Mouse (Mus musculus) naive thymus-derived CD4-positive, alpha-beta T cell, adult 2 months (primary cell): Measurements from ENCODE around the gene Rbm38.

ENCODE experiments used
- DNase-seq: peaks from one replicate; pipeline ENCODE4 v3.0.0-alpha.2; 2011; ENCODE audit warnings: low read depth

Gene Rbm38

GRCm38 (mm10) chr2:173020430-173020829 is at the start of gene Rbm38:
Gene Rbm38 (plus strand): TSS chr2:173020498.
- DNase-seq, result no peak

DNA sequence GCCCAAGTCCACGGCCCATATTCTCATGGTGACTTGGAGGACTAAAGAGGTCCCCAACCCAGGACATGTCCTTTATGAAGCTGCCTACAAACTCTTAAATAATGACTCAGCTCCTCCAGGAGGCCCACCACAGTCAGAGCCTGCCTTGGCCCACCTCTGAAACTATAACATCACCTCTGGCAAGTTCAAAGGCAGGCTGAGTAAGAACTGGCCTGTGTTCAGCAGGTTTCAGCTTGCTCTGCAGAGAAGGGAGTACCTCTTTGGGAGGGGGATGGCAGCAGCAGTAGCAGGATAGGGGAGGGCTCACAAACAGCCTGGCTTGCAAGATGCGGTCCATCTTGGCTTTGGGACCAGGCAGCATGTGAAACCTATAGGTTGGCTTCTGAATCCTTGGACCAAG is 48.4 kb upstream of the Rbm38 start:
- no peak for DNase-seq

- no peak for DNase-seq
Measured at GRCm38 (mm10) chr2:172973806-172974565, 46.3 kb upstream of the Rbm38 start.

- DNase-seq, result no peak
Measured at GRCm38 (mm10) chr2:172974701-172975100, 45.6 kb upstream of the Rbm38 start.

DNA sequence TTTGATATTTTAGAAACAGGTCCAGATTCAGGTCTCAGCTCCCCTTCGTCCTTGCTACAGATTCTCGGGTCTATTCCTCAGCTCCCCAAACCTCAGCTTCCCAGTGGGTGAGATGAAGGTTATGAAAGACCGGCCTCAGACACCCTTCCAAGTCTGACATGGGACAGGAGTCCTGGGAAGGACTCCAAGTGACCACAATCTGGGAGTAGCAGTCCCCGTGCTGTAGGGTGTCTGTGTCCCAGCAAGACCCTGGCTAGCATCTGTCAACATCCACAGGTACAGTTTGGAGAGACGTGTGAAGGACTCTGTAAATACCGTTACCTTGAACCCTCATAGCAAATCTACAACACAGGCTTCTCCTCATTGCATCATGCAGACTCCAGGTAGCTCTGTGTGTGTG is 45.1 kb upstream of the Rbm38 start:
- no peak for DNase-seq

- DNase-seq, result peak; percentile 64
Measured at GRCm38 (mm10) chr2:172976661-172977238, 43.5 kb upstream of the Rbm38 start.

DNA sequence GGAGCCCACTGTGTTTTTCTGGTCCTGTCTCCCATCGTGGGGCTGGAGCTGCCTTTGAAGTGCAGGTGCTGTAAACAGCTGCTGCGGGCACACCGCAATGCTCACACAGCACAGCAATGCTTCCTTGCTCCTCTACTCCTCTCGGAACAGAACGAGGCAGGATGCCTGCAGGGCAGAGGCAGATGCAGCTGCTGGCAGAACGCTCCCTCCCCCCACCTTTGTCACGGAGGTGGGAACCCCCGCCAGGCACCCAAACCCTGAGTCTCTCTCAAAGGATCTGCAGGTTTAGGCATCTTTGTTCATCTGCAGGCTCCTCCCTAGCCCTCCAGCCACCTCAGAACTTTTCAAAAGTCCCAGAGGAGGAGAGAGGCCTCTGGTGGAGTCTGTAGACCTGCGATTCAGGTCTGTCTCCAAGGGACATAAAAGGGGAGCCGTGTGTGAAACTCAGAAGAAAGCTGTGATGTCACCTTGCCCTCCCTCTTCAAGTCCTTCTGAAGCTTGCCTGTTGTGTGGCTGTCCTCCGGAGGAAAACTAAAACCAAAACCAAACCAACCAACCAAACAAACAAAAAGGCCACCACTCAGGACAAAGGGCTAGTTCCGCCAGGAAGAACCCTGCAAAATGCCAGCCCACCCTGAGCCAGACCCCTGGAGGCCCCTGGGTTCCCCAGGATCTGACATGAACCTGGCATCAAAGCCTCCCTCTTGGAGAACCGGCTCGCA is 42.7 kb upstream of the Rbm38 start, which contains the start of gene Spo11:
TSS of gene Spo11 (plus strand) at position 292 of the 722 bp plus-strand sequence.
- DNase-seq, result peak; percentile 87

DNA sequence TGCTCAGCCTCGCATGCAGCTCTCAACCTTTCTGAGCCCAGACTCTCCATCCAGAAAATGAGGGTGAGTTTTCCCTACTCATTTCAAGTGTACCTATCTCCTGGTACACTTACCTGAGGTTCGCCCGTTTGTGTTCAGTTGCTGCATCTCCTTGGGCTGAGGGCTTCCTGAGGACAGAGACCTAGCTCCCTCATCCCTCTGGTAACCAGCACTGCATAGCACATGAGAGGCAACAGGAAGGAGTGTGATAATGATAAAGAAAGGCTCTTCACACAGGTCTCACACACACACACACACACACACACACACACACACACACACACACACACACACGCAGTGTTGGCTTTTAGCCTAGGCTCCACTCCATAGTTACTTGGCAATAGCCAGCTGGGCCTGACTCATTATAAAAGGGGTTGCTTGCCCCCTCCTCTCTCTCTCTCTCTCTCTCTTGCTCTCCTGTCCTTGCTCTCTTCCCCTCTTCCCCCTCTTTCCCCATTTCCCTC is 42.1 kb upstream of the Rbm38 start:
- peak; percentile 74 for DNase-seq

GRCm38 (mm10) chr2:172979666-172980345 is 40.5 kb upstream of the Rbm38 start:
- no peak for DNase-seq

DNA sequence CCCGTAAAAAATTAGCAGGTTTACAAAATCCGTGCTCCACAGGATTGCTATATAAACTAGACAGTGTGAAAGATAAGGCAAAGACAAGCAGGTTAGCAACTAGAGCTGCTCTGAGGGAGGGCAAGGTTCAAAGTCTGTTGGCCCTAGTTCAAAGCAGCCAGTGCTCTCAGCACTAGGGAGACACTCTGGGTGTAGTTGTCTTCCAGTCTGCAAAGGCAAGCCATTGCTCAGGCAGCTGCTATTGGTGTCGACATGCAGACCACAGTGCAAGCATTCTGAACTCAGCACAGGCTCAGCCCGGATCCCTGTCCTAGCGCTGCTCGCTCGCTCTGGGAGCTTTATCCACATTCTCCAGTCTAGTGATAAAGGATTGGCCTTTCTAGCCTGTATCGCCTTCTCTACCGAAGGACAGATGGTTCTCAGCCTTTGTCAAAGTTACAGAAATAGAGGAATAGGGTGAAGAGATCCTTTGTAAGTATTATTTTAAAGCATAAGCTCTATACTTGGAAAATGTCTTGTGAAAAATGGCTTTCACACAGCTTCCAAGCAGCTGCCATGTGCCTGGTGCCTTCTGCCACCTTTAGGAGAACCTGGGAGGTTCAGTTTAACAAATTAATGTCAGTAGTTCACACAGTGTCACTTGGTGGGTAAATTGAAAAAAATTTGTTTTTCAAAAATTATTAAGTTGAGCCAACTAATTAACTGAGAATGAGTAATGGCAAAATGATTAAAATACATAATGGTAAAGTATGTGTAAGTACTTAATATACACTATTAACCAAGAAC is 37.3 kb upstream of the Rbm38 start:
- DNase-seq, result no peak

- no peak for DNase-seq
Measured at GRCm38 (mm10) chr2:172990161-172990560, 30.1 kb upstream of the Rbm38 start.

GRCm38 (mm10) chr2:172996207-172996606 is 24.1 kb upstream of the Rbm38 start:
- DNase-seq, result peak; percentile 88

DNA sequence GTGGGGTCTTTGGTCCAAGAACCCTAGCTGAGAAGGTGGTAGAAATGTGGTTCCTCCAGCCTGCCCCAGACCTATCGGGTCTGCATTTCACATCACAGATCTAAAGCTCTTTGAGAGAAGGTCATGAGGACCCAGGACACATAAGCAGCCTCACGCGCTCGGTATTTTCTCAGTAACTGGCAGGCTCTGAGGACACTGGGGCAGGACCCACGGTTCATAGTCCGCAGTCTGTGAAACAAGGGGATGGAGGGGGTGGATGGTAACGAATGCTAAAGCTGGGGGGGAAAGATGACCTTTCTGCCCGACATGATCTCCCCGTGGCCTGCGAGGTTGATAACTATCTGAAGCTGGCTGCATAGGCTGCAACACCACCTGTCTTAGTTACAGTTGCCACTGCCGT is 22.6 kb upstream of the Rbm38 start:
- DNase-seq, result no peak

- DNase-seq, result no peak
Measured at GRCm38 (mm10) chr2:172998478-172998877, 21.8 kb upstream of the Rbm38 start.

- DNase-seq, result peak; percentile 100
Measured at GRCm38 (mm10) chr2:172999630-173000284, 20.5 kb upstream of the Rbm38 start, which contains the start of gene Rae1. Gene Rae1 (plus strand): TSS chr2:173000117.

DNA sequence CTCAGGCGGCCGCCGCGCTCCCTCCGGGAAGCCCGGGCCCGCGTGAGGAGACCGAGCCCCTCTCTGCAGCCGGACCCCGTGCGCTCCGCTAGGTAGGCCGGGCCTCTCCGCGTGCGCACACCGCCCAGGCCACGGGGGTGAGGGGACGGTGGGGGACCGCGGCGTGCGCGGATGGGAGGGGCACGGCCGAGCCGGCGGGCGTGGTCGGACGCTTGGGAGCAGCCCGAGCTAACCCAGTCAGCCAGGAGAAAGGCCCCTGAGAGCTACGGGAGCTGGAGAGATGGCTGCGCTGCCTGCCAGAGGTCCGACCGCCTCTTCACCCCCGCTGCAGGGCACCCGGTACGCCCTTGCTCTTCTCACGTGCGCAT is 20.0 kb upstream of the Rbm38 start:
- no peak for DNase-seq

DNA sequence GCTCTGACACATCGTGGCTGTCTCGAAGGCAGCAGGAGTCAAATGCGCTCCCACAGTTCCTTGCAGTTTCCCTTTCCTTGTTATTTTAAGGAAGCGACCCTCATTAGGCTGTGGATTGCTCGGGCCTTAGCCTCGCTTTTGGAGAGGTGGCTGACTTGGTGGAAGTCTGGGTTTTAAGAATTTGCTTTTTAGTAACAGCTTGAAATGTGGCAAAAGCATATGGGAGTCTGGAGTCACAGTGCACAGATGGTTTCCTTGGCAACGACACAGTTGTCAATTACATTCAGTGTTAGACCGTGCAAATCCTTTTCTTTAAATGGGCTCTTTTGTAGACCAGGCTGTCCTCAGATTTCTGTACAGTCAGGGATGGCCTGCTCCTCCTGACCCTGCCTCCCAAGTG is 19.4 kb upstream of the Rbm38 start:
- peak; percentile 37 for DNase-seq

DNA sequence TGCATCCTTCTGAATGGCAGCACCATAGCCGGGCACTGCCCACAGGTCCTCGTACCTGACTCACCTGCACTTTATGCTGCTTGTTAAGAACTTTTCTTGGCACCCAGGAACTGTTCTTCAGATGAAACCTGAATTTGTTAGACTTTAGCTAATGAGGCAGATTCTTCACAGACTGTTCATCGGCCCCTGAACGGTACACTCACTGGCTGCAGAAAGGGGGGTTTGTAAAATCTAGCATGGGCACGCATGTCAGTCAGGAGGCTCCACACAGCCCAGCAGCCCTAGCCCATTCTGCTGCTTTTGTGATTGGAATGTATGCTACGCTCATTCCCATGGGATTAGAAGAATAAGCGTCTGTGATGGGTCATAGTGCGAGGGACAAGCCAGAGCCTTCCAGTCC is 16.6 kb upstream of the Rbm38 start:
- no peak for DNase-seq

- DNase-seq, result no peak
Measured at GRCm38 (mm10) chr2:173010220-173010717, 10.0 kb upstream of the Rbm38 start.

DNA sequence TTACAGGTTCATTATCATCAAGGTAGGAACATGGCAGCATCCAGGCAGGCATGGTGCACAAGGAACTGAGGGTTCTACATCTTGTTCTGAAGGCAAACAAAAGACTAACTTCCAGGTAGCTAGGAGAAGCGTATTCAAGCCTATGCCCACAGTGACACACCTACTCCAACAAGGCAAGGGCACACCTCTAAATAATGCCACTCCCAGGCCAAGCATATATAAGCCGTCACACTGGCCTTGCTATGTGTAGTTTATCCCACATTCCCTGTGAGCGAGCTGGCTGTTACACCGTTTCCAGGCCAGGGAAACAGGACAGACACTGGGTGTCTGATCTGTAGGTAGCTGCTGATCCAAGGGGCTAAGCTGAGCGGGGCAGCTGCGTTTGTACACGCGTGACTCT is 8.9 kb upstream of the Rbm38 start:
- no peak for DNase-seq
